Mouse (Mus musculus) hindbrain, embryonic 12.5 days (tissue): ENCODE results near the gene Foxc1. TPM values are rescaled to one million over a fixed set of nuclear protein-coding genes. Genes with fewer than 3 reads are reported as not detected.

Experiments
- ATAC-seq: fragments of 200-750 bp; cut with Nextera tagmentation; 2 replicates; pipeline ENCODE4 v1.8.0; 2017; ENCODE audit warnings: moderate TSS enrichment; ENCODE audit not compliant: low FRiP score
- H3K27ac ChIP-seq: fragments of 300-500 bp; sonication (generic); 2 replicates; pipeline ENCODE4 v1.5.1; 2016; ENCODE audit warnings: mild to moderate bottlenecking
- H3K27me3 ChIP-seq: fragments of 300-500 bp; sonication (generic); 2 replicates; pipeline ENCODE4 v1.6.1; 2016; ENCODE audit warnings: mild to moderate bottlenecking
- H3K36me3 ChIP-seq: fragments of 300-500 bp; sonication (generic); 2 replicates; pipeline ENCODE4 v1.6.1; 2016; ENCODE audit warnings: mild to moderate bottlenecking
- H3K4me1 ChIP-seq: fragments of 300-500 bp; sonication (generic); 2 replicates; pipeline ENCODE4 v1.6.1; 2016
- H3K4me2 ChIP-seq: fragments of 300-500 bp; sonication (generic); replicated peaks from 2 replicates; pipeline ENCODE4 v1.6.1; 2016; ENCODE audit warnings: mild to moderate bottlenecking
- H3K4me3 ChIP-seq: fragments of 300-500 bp; sonication (generic); 2 replicates; pipeline ENCODE4 v1.5.1; 2016; ENCODE audit warnings: mild to moderate bottlenecking
- H3K9ac ChIP-seq: fragments of 300-500 bp; sonication (generic); 2 replicates; pipeline ENCODE4 v1.6.1; 2016; ENCODE audit warnings: mild to moderate bottlenecking, moderate library complexity
- H3K9me3 ChIP-seq: fragments of 300-500 bp; sonication (generic); replicated peaks from 2 replicates; pipeline ENCODE4 v1.6.1; 2016; ENCODE audit warnings: mild to moderate bottlenecking
- WGBS: fragments of 180-500 bp; shearing (Covaris S2); methylation state at CpG from one replicate; pipeline ENCODE4 v1.1.7; 2016; 5-methylcytosine and 5-hydroxymethylcytosine counted together
- polyA plus RNA-seq: library from polyadenylated mRNA; unstranded; fragments of >200 nt; fragmentation: Nextera tagmentation; extraction: Ambion mirVana; gene quantifications from 2 replicates; pipeline ENCODE4 v1.2.1, GENCODE M21; 2016

Foxc1 gene
- polyA plus RNA-seq, 1 experiment from 2014 or later: 11.0 TPM

- Histone ChIP-seq H3K4me1 (peaks cover 8% of the 10 kb centered on the region; the same call in 1 of the 2 replicates), H3K4me3 (peak overlapping the region; percentile 22), H3K4me2 (peak overlapping the region; percentile 45), H3K36me3 (no peaks in the 10 kb centered on the region), H3K9me3 (no peaks in the 10 kb centered on the region), H3K9ac (no peak overlapping the region), H3K27me3 (peaks cover 61% of the 10 kb centered on the region), H3K27ac (no peak overlapping the region)
- no peak for ATAC-seq
- 18% methylated on average over 6 of the region's 6 CpGs for WGBS
These were observed 14.6 kb downstream of the Foxc1 start for GRCm38 (mm10) chr13:31821050-31821449.

GRCm38 (mm10) chr13:31823316-31823715 is 16.9 kb downstream of the Foxc1 start:
- Histone ChIP-seq H3K4me2 (no peak overlapping the region), H3K9me3 (no peaks in the 10 kb centered on the region), H3K9ac (no peak overlapping the region), H3K36me3 (no peaks in the 10 kb centered on the region), H3K27ac (no peak overlapping the region), H3K4me3 (no peak overlapping the region), H3K27me3 (peaks cover 40% of the 10 kb centered on the region), H3K4me1 (peaks cover 6% of the 10 kb centered on the region; the same call in 1 of the 2 replicates)
- 16% methylated on average over 5 of the region's 5 CpGs for WGBS
- ATAC-seq: no peak

- H3K4me3 ChIP-seq: no peak overlapping the region
- H3K4me1 ChIP-seq: peaks cover 6% of the 10 kb centered on the region; the same call in 1 of the 2 replicates
- H3K27ac ChIP-seq: no peak overlapping the region
- peaks cover 22% of the 10 kb centered on the region for H3K27me3 ChIP-seq
- ATAC-seq: no peak
- no peaks in the 10 kb centered on the region for H3K36me3 ChIP-seq
- H3K9ac ChIP-seq: no peak overlapping the region
- no peak overlapping the region for H3K4me2 ChIP-seq
- 81% methylated on average over 1 of the region's 1 CpGs for WGBS
- no peaks in the 10 kb centered on the region for H3K9me3 ChIP-seq
These were observed 18.7 kb downstream of the Foxc1 start for GRCm38 (mm10) chr13:31825180-31825579.

- Histone ChIP-seq H3K4me1 (no peaks in the 10 kb centered on the region), H3K27me3 (peaks cover 7% of the 10 kb centered on the region), H3K4me3 (no peak overlapping the region), H3K9ac (no peak overlapping the region), H3K4me2 (no peak overlapping the region), H3K9me3 (no peaks in the 10 kb centered on the region), H3K36me3 (no peaks in the 10 kb centered on the region), H3K27ac (no peak overlapping the region)
- ATAC-seq: no peak
- WGBS: 91% methylated on average over 5 of the region's 5 CpGs
These were observed 20.7 kb downstream of the Foxc1 start for GRCm38 (mm10) chr13:31827160-31827559.

- Histone ChIP-seq H3K27ac (no peak overlapping the region), H3K36me3 (no peaks in the 10 kb centered on the region), H3K4me1 (no peaks in the 10 kb centered on the region), H3K4me2 (no peak overlapping the region), H3K27me3 (peaks cover 3% of the 10 kb centered on the region), H3K9me3 (no peaks in the 10 kb centered on the region), H3K4me3 (no peak overlapping the region), H3K9ac (no peak overlapping the region)
- no peak for ATAC-seq
- 67% methylated on average over 3 of the region's 3 CpGs for WGBS
These were observed 21.4 kb downstream of the Foxc1 start for GRCm38 (mm10) chr13:31827820-31828332.

- Histone ChIP-seq H3K36me3 (no peaks in the 10 kb centered on the region), H3K4me3 (no peak overlapping the region), H3K9me3 (no peaks in the 10 kb centered on the region), H3K27ac (no peak overlapping the region), H3K4me1 (no peaks in the 10 kb centered on the region), H3K27me3 (peaks cover 3% of the 10 kb centered on the region; the same call in 1 of the 2 replicates), H3K4me2 (no peak overlapping the region), H3K9ac (no peak overlapping the region)
- no peak for ATAC-seq
- 89% methylated on average over 4 of the region's 4 CpGs for WGBS
These were observed 22.0 kb downstream of the Foxc1 start for GRCm38 (mm10) chr13:31828446-31828845.

- no peaks in the 10 kb centered on the region for H3K9me3 ChIP-seq
- 73% methylated on average over 9 of the region's 9 CpGs for WGBS
- no peak overlapping the region for H3K9ac ChIP-seq
- no peak overlapping the region for H3K4me2 ChIP-seq
- H3K27ac ChIP-seq: no peak overlapping the region
- no peak overlapping the region for H3K4me3 ChIP-seq
- H3K4me1 ChIP-seq: no peaks in the 10 kb centered on the region
- H3K27me3 ChIP-seq: no peaks in the 10 kb centered on the region; the same call in 1 of the 2 replicates
- ATAC-seq: no peak
- H3K36me3 ChIP-seq: no peaks in the 10 kb centered on the region
These were observed 23.9 kb downstream of the Foxc1 start for GRCm38 (mm10) chr13:31830332-31830731.

- Histone ChIP-seq H3K9me3 (no peaks in the 10 kb centered on the region), H3K27ac (no peak overlapping the region), H3K4me1 (no peaks in the 10 kb centered on the region), H3K4me2 (no peak overlapping the region), H3K36me3 (no peaks in the 10 kb centered on the region), H3K4me3 (no peak overlapping the region), H3K9ac (no peak overlapping the region), H3K27me3 (no peaks in the 10 kb centered on the region)
- WGBS: 83% methylated on average over 4 of the region's 4 CpGs
- no peak for ATAC-seq
These were observed 29.4 kb downstream of the Foxc1 start for GRCm38 (mm10) chr13:31835802-31836201.

- no peak overlapping the region for H3K4me3 ChIP-seq
- H3K9me3 ChIP-seq: no peaks in the 10 kb centered on the region
- H3K4me2 ChIP-seq: no peak overlapping the region
- no peak for ATAC-seq
- H3K4me1 ChIP-seq: 0 out of 2 replicates have a peak, but pooled peaks cover 3% of the 10 kb centered on the region
- H3K9ac ChIP-seq: no peak overlapping the region
- no peak overlapping the region for H3K27ac ChIP-seq
- no peaks in the 10 kb centered on the region for H3K27me3 ChIP-seq
- WGBS: 46% methylated on average over 5 of the region's 5 CpGs
- H3K36me3 ChIP-seq: no peaks in the 10 kb centered on the region
These were observed 43.0 kb downstream of the Foxc1 start for GRCm38 (mm10) chr13:31849258-31849971.

GRCm38 (mm10) chr13:31853564-31853963 is 47.1 kb downstream of the Foxc1 start:
- whole genome bisulfite sequencing: 55% methylated on average over 2 of the region's 2 CpGs
- Histone ChIP-seq H3K4me2 (no peak overlapping the region), H3K4me1 (0 out of 2 replicates have a peak, but pooled peaks cover 3% of the 10 kb centered on the region), H3K27ac (no peak overlapping the region), H3K9me3 (no peaks in the 10 kb centered on the region), H3K9ac (no peak overlapping the region), H3K27me3 (no peaks in the 10 kb centered on the region), H3K4me3 (no peak overlapping the region), H3K36me3 (no peaks in the 10 kb centered on the region)
- ATAC-seq: no peak

- no peaks in the 10 kb centered on the region for H3K9me3 ChIP-seq
- 67% methylated on average over 4 of the region's 4 CpGs for WGBS
- no peak overlapping the region for H3K4me3 ChIP-seq
- H3K36me3 ChIP-seq: no peaks in the 10 kb centered on the region
- no peak overlapping the region for H3K4me2 ChIP-seq
- H3K9ac ChIP-seq: no peak overlapping the region
- H3K27me3 ChIP-seq: no peaks in the 10 kb centered on the region
- H3K4me1 ChIP-seq: 0 out of 2 replicates have a peak, but pooled peaks cover 3% of the 10 kb centered on the region
- no peak for ATAC-seq
- no peak overlapping the region for H3K27ac ChIP-seq
These were observed 47.6 kb downstream of the Foxc1 start for GRCm38 (mm10) chr13:31854000-31854399.

- Histone ChIP-seq H3K4me3 (no peak overlapping the region), H3K4me2 (no peak overlapping the region), H3K4me1 (no peaks in the 10 kb centered on the region), H3K9ac (no peak overlapping the region), H3K9me3 (no peaks in the 10 kb centered on the region), H3K27me3 (no peaks in the 10 kb centered on the region), H3K36me3 (no peaks in the 10 kb centered on the region), H3K27ac (no peak overlapping the region)
- WGBS: 95% methylated on average over 5 of the region's 5 CpGs
- no peak for ATAC-seq
These were observed 53.8 kb downstream of the Foxc1 start for GRCm38 (mm10) chr13:31860200-31860599.
